Mouse (Mus musculus) spleen, postnatal 14 days (tissue): Measurements from ENCODE around the gene Kbtbd2.

Experiments
- DNase-seq, 2 experiments: peaks; one replicate each; pipeline ENCODE4 v3.0.0; 2021 to 2022; ENCODE audit warnings: low spot score in 2 of 2

Kbtbd2 gene

GRCm38 (mm10) chr6:56785068-56785467 is 12.5 kb downstream of the Kbtbd2 start:
- no peak for DNase-seq

GRCm38 (mm10) chr6:56783561-56784272 is 13.9 kb downstream of the Kbtbd2 start:
- no peak for DNase-seq

- DNase-seq, result no peak
These were observed 18.0 kb downstream of the Kbtbd2 start for GRCm38 (mm10) chr6:56779636-56780035.

GRCm38 (mm10) chr6:56775816-56776215 is 21.8 kb downstream of the Kbtbd2 start:
- no peak for DNase-seq

GRCm38 (mm10) chr6:56765696-56766095 is 31.9 kb downstream of the Kbtbd2 start:
- no peak for DNase-seq

- DNase-seq, result no peak
These were observed 32.3 kb downstream of the Kbtbd2 start for GRCm38 (mm10) chr6:56765265-56765664.

GRCm38 (mm10) chr6:56759324-56759723 is 38.3 kb downstream of the Kbtbd2 start:
- DNase-seq, result no peak

- DNase-seq, result no peak
These were observed 41.5 kb downstream of the Kbtbd2 start for GRCm38 (mm10) chr6:56756117-56756516.

GRCm38 (mm10) chr6:56753719-56754118 is 43.9 kb downstream of the Kbtbd2 start:
- no peak for DNase-seq

- DNase-seq, result no peak
These were observed 51.6 kb downstream of the Kbtbd2 start for GRCm38 (mm10) chr6:56745950-56746543.

GRCm38 (mm10) chr6:56732545-56732944 is 65.1 kb downstream of the Kbtbd2 start:
- DNase-seq, result no peak
